In the genomic region with DNA sequence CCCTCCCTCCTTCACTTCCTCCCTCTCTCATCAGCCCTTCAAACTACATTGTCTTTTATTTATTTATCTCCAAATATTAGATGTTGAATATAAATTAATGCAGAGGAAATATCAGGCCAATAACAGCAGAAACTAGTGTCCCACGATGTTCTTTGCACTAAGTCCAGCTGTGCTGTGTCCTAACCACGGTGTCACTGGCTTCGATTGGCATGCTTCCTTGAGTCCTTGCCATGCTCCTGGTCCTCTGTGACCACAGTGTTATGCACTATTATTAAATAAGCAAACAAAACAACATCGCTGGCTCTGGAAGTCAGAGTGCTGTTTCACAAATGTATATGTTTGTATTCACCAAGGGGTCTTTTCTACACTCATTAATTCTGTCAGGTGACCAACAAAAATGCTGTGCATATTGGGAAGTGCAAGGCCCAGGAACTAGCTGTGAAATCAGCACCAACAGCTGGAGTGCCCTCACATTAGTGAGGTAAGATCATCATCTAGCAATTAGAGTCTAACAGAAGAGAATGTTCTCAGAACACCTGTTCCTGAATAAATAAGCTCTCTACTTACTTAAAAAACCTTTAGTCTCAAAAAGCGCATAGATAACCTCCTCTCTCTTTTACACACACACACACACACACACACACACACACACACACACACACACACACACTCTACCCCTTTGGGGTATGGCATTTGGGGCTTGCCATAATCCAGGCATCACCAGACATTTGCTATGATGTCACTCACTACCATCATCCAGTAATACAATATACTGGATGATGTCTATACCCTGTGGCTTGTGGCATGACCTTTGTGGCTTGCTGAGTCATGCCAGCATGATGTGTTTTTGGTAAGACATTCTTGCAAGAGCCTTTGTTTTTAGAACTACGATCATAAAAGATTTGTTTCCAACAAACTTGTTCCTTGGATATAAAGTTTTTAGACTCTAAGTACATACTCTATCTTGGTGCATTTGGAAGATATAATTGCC, we compare ENCODE assay signal across 18 mouse cellular contexts.
DNase-seq lines count a peak whose midpoint lies in the region; ATAC-seq and TF ChIP-seq lines count a peak whose summit lies in the region.
"Had no signal": no experiment of that assay in that cellular context is flagged by ENCODE, and none has a peak within 500 bp of the region (broad histone marks: within the 10 kb centered on the region; RNA-seq: fewer than 3 reads in every experiment).

No protein-coding gene starts in this region.

- no peaks in the 10 kb centered on the region for H3K79me2 ChIP-seq in MEL (ENCODE audit: control insufficient read depth, insufficient read depth, low read length, poor library complexity)

- H3K36me3 ChIP-seq in MEL (ENCODE audit: control insufficient read depth in 1 of 2, insufficient read depth in 2 of 2, low read length in 2 of 2) = no peaks in the 10 kb centered on the region
- no peaks in the 10 kb centered on the region for H3K36me3 ChIP-seq in lung, postnatal 0 days (ENCODE audit: insufficient read depth, low read length)
- H3K36me3 ChIP-seq in heart, embryonic 10.5 days = no peaks in the 10 kb centered on the region
- H3K36me3 ChIP-seq: embryonic facial prominence, embryonic 12.5 days; hindbrain, embryonic 12.5 days; liver, embryonic 13.5 days; neural tube, embryonic 15.5 days had no signal

- TF ChIP-seq RAD21 in MEL (IDR thresholded peaks at IDR 0.05; ENCODE audit: low read depth, low read length) = no peak

- no peak overlapping the region for H3K27ac ChIP-seq in MEL (ENCODE audit: control insufficient read depth, low read depth, low read length)
- H3K27ac ChIP-seq in lung, postnatal 0 days (ENCODE audit: low read length) = no peak overlapping the region
- no peak overlapping the region for H3K27ac ChIP-seq in heart, embryonic 10.5 days
- H3K27ac ChIP-seq: embryonic facial prominence, embryonic 12.5 days; forebrain, embryonic 13.5 days; hindbrain, embryonic 12.5 days; kidney, postnatal 0 days; liver, embryonic 13.5 days; neural tube, embryonic 15.5 days had no signal

- TF ChIP-seq EP300 in MEL (IDR thresholded peaks at IDR 0.05; ENCODE audit: low read depth in 1 of 2, low read length in 2 of 2) = no peak
- 0 out of 2 replicates have a peak, but pooled peaks have one; percentile 17 for TF ChIP-seq EP300 in lung, postnatal 0 days (IDR thresholded peaks at IDR 0.05)

- no peak for ATAC-seq in lung, postnatal 0 days
- ATAC-seq: forebrain, embryonic 13.5 days had no signal

- H3K4me3 ChIP-seq in MEL (ENCODE audit: control insufficient read depth in 1 of 2, insufficient read depth in 1 of 2, low read depth in 2 of 2, low read length in 2 of 2) = no peak overlapping the region
- H3K4me3 ChIP-seq in lung, postnatal 0 days (ENCODE audit: low read depth, low read length) = no peak overlapping the region
- no peak overlapping the region for H3K4me3 ChIP-seq in heart, embryonic 10.5 days
- H3K4me3 ChIP-seq: embryonic facial prominence, embryonic 12.5 days; forebrain, embryonic 13.5 days; hindbrain, embryonic 12.5 days; liver, embryonic 13.5 days; neural tube, embryonic 15.5 days had no signal

- no peaks in the 10 kb centered on the region for H3K4me1 ChIP-seq in MEL (ENCODE audit: control insufficient read depth in 1 of 2, insufficient read depth in 2 of 2, low read length in 2 of 2)
- no peaks in the 10 kb centered on the region for H3K4me1 ChIP-seq in lung, postnatal 0 days (ENCODE audit: insufficient read depth, low read depth, low read length)
- no peaks in the 10 kb centered on the region for H3K4me1 ChIP-seq in heart, embryonic 10.5 days
- H3K4me1 ChIP-seq: embryonic facial prominence, embryonic 12.5 days; forebrain, embryonic 13.5 days; hindbrain, embryonic 12.5 days; liver, embryonic 13.5 days; neural tube, embryonic 15.5 days had no signal

- TF ChIP-seq CTCF in MEL (IDR thresholded peaks at IDR 0.05 in 2 of 3, conservative IDR thresholded peaks at IDR 0.05 in 1 of 3; ENCODE audit: control insufficient read depth in 1 of 3, insufficient read depth in 1 of 3, low read depth in 2 of 3, low read length in 3 of 3, poor library complexity in 1 of 3, severe bottlenecking in 1 of 3) = no peak
- TF ChIP-seq CTCF in lung, postnatal 0 days (IDR thresholded peaks at IDR 0.05) = no peak

- H3K27me3 ChIP-seq in MEL (ENCODE audit: control insufficient read depth in 1 of 2, insufficient read depth in 2 of 2, low read length in 2 of 2) = no peaks in the 10 kb centered on the region
- no peaks in the 10 kb centered on the region for H3K27me3 ChIP-seq in lung, postnatal 0 days (replicated peaks; ENCODE audit: insufficient read depth, low read length)
- no peaks in the 10 kb centered on the region for H3K27me3 ChIP-seq in heart, embryonic 10.5 days (ENCODE audit: insufficient read depth, poor library complexity, severe bottlenecking)
- H3K27me3 ChIP-seq: embryonic facial prominence, embryonic 12.5 days; forebrain, embryonic 13.5 days; hindbrain, embryonic 12.5 days; liver, embryonic 13.5 days; neural tube, embryonic 15.5 days had no signal

- no peaks in the 10 kb centered on the region for H3K9me3 ChIP-seq in MEL (replicated peaks; ENCODE audit: insufficient read depth, low read length)
- no peaks in the 10 kb centered on the region for H3K9me3 ChIP-seq in lung, postnatal 0 days (ENCODE audit: low read length)
- H3K9me3 ChIP-seq in heart, embryonic 10.5 days = no peaks in the 10 kb centered on the region
- H3K9me3 ChIP-seq: embryonic facial prominence, embryonic 12.5 days; forebrain, embryonic 13.5 days; hindbrain, embryonic 12.5 days; liver, embryonic 13.5 days; neural tube, embryonic 15.5 days had no signal

- H3K9ac ChIP-seq in MEL (ENCODE audit: control insufficient read depth, low read depth, low read length, poor library complexity, severe bottlenecking) = no peak overlapping the region
- H3K9ac ChIP-seq in lung, postnatal 0 days (replicated peaks; ENCODE audit: low read depth) = no peak overlapping the region
- H3K9ac ChIP-seq: embryonic facial prominence, embryonic 12.5 days; forebrain, embryonic 13.5 days; hindbrain, embryonic 12.5 days; liver, embryonic 13.5 days; neural tube, embryonic 15.5 days had no signal

- peak; percentile 28 to 36 for DNase-seq in adrenal gland, postnatal 36 days
- no peak for DNase-seq in adrenal gland, adult 18-20 months (ENCODE audit: low spot score in 2 of 2)
- peak; percentile 23 for DNase-seq in MEL (ENCODE audit: low read depth, low spot score)
- peak; percentile 13 for DNase-seq in lung, postnatal 0 days (ENCODE audit: low spot score)
- DNase-seq in natural killer cell, adult 2 months (ENCODE audit: low spot score in 2 of 2) = peak; percentile 39 to 63
- DNase-seq in testis, postnatal 14 days (ENCODE audit: low spot score) = no peak
- DNase-seq in heart, embryonic 10.5 days (ENCODE audit: low spot score) = no peak
- DNase-seq in embryo, embryonic 9.5 days (ENCODE audit: extremely low spot score) = no peak
- DNase-seq: B cell, adult 2 months; cerebellum, adult 8-10 months; liver, embryonic 13.5 days; midbrain, embryonic 14.5 days; right cerebral cortex, postnatal 14 days had no signal

- 61% methylated on average over 6 of the region's 6 CpGs for WGBS in lung, postnatal 0 days
- 83% methylated on average over 6 of the region's 6 CpGs for WGBS in heart, embryonic 10.5 days

- no peak for TF ChIP-seq POLR2A in MEL (IDR thresholded peaks at IDR 0.05; ENCODE audit: control insufficient read depth in 1 of 2, insufficient read depth in 1 of 2, low read depth in 1 of 2, low read length in 2 of 2, poor library complexity in 1 of 2)

- H3K4me2 ChIP-seq in lung, postnatal 0 days (replicated peaks; ENCODE audit: low read depth, low read length) = no peak overlapping the region
- H3K4me2 ChIP-seq: embryonic facial prominence, embryonic 12.5 days; forebrain, embryonic 13.5 days; hindbrain, embryonic 12.5 days; liver, embryonic 13.5 days; neural tube, embryonic 15.5 days had no signal

TF ChIP-seq in MEL, 35 proteins besides CTCF, POLR2A, EP300 and RAD21:
- TF ChIP-seq ETS1 (IDR thresholded peaks at IDR 0.05; ENCODE audit: low read depth, low read length) = peak; percentile 23; the same call in 1 of the 2 replicates
- TF ChIP-seq TAL1 (IDR thresholded peaks at IDR 0.05; ENCODE audit: low read length) = no peak

Comparison
In these comparisons a context has a peak if more than half of its experiments do, and no peak if none do; other contexts are left out.
1. DNase-seq: peak in adrenal gland, postnatal 36 days (2 of 2), MEL (single experiment), lung, postnatal 0 days (single experiment) and natural killer cell, adult 2 months (2 of 2); none in adrenal gland, adult 18-20 months (0 of 2), testis, postnatal 14 days (single experiment), heart, embryonic 10.5 days (single experiment) and embryo, embryonic 9.5 days (single experiment).